ENCODE assay signal across 9 mouse cellular contexts in genomic region chr12:56241735-56242134, GRCm38 (mm10).
DNase-seq lines count a peak whose midpoint lies in the region; ATAC-seq and TF ChIP-seq lines count a peak whose summit lies in the region.
"Had no signal": no experiment of that assay in that cellular context is flagged by ENCODE, and none has a peak within 500 bp of the region (broad histone marks: within the 10 kb centered on the region; RNA-seq: fewer than 3 reads in every experiment).

No protein-coding gene starts in this region.

- H3K4me2 ChIP-seq in midbrain, embryonic 14.5 days (ENCODE audit: low read length), result no peak overlapping the region
- no peak overlapping the region for H3K4me2 ChIP-seq in hindbrain, postnatal 0 days (ENCODE audit: low read depth, low read length)
- H3K4me2 ChIP-seq: heart, embryonic 13.5 days had no signal

- 25% methylated on average over 5 of the region's 5 CpGs for WGBS in midbrain, embryonic 10.5 days
- 17% methylated on average over 5 of the region's 5 CpGs for WGBS in midbrain, embryonic 14.5 days
- 22% methylated on average over 5 of the region's 5 CpGs for WGBS in hindbrain, postnatal 0 days
- WGBS in small intestine, adult 2 months, result 27% methylated on average over 5 of the region's 5 CpGs

- no peak overlapping the region for H3K27ac ChIP-seq in midbrain, embryonic 10.5 days (replicated peaks)
- no peak overlapping the region for H3K27ac ChIP-seq in midbrain, embryonic 14.5 days (replicated peaks; ENCODE audit: low read depth, low read length)
- H3K27ac ChIP-seq in hindbrain, postnatal 0 days, result no peak overlapping the region
- no peak overlapping the region for H3K27ac ChIP-seq in small intestine, adult 2 months (ENCODE audit: insufficient read depth, low read depth, low read length)
- H3K27ac ChIP-seq: heart, embryonic 13.5 days had no signal

- H3K36me3 ChIP-seq in midbrain, embryonic 10.5 days, result no peaks in the 10 kb centered on the region
- no peaks in the 10 kb centered on the region for H3K36me3 ChIP-seq in midbrain, embryonic 14.5 days (ENCODE audit: control insufficient read depth, insufficient read depth, low read length)
- no peaks in the 10 kb centered on the region for H3K36me3 ChIP-seq in hindbrain, postnatal 0 days (ENCODE audit: insufficient read depth, low read length)
- no peaks in the 10 kb centered on the region for H3K36me3 ChIP-seq in small intestine, adult 2 months (ENCODE audit: control insufficient read depth, insufficient read depth, low read length)
- H3K36me3 ChIP-seq: heart, embryonic 13.5 days had no signal

- TF ChIP-seq CTCF in hindbrain, postnatal 0 days (IDR thresholded peaks at IDR 0.05; ENCODE audit: low read depth), result peak; percentile 58
- peak; percentile 6; the same call in 1 of the 2 replicates for TF ChIP-seq CTCF in small intestine, adult 2 months (IDR thresholded peaks at IDR 0.05; ENCODE audit: extremely low read depth, insufficient read length, insufficient replicate concordance, low read depth, low read length)

- H3K27me3 ChIP-seq in midbrain, embryonic 10.5 days (ENCODE audit: low read depth, poor library complexity, severe bottlenecking), result peaks cover 9% of the 10 kb centered on the region
- H3K27me3 ChIP-seq in midbrain, embryonic 14.5 days (ENCODE audit: control insufficient read depth, insufficient read depth, low read length), result no peaks in the 10 kb centered on the region
- H3K27me3 ChIP-seq in hindbrain, postnatal 0 days (ENCODE audit: insufficient read depth, low read length), result no peaks in the 10 kb centered on the region
- no peaks in the 10 kb centered on the region for H3K27me3 ChIP-seq in small intestine, adult 2 months (ENCODE audit: control insufficient read depth, insufficient read depth, low read length)
- H3K27me3 ChIP-seq: heart, embryonic 13.5 days had no signal

- peaks cover 4% of the 10 kb centered on the region for H3K4me1 ChIP-seq in midbrain, embryonic 10.5 days
- no peaks in the 10 kb centered on the region for H3K4me1 ChIP-seq in midbrain, embryonic 14.5 days (ENCODE audit: control insufficient read depth, insufficient read depth, low read length)
- no peaks in the 10 kb centered on the region for H3K4me1 ChIP-seq in hindbrain, postnatal 0 days (ENCODE audit: insufficient read depth, low read length)
- H3K4me1 ChIP-seq in small intestine, adult 2 months (ENCODE audit: control insufficient read depth, insufficient read depth, insufficient read length, low read length), result no peaks in the 10 kb centered on the region

- intact Hi-C loops in left cerebral cortex, postnatal 4 days (cut with DNase I), result no loop called here

- H3K4me3 ChIP-seq in midbrain, embryonic 10.5 days, result no peak overlapping the region
- H3K4me3 ChIP-seq in midbrain, embryonic 14.5 days (replicated peaks; ENCODE audit: low read depth, low read length), result no peak overlapping the region
- no peak overlapping the region for H3K4me3 ChIP-seq in hindbrain, postnatal 0 days (ENCODE audit: low read length)
- no peak overlapping the region for H3K4me3 ChIP-seq in small intestine, adult 2 months (ENCODE audit: low read depth, low read length)
- H3K4me3 ChIP-seq: heart, embryonic 13.5 days had no signal

- H3K9ac ChIP-seq in midbrain, embryonic 14.5 days (replicated peaks; ENCODE audit: low read length), result no peak overlapping the region
- no peak overlapping the region for H3K9ac ChIP-seq in hindbrain, postnatal 0 days (replicated peaks; ENCODE audit: low read length)
- H3K9ac ChIP-seq: heart, embryonic 13.5 days had no signal

- TF ChIP-seq POLR2A in small intestine, adult 2 months (IDR thresholded peaks at IDR 0.05; ENCODE audit: low read depth, low read length), result no peak

- DNase-seq in CD4-positive, CD25-positive, alpha-beta regulatory T cell, adult 2 months (ENCODE audit: low read depth, low spot score), result peak; percentile 22
- DNase-seq in midbrain, embryonic 10.5 days (ENCODE audit: low spot score), result peak; percentile 56
- no peak for DNase-seq in midbrain, embryonic 14.5 days
- peak; percentile 80 for DNase-seq in brain, adult 2 months (ENCODE audit: low read depth, low spot score)
- peak; percentile 50 for DNase-seq in hindbrain, postnatal 0 days (ENCODE audit: low spot score)
- DNase-seq in left cerebral cortex, postnatal 4 days, result peak; percentile 33

- H3K9me3 ChIP-seq in midbrain, embryonic 10.5 days (replicated peaks), result no peaks in the 10 kb centered on the region
- H3K9me3 ChIP-seq in midbrain, embryonic 14.5 days (ENCODE audit: control insufficient read depth, low read length), result no peaks in the 10 kb centered on the region
- no peaks in the 10 kb centered on the region for H3K9me3 ChIP-seq in hindbrain, postnatal 0 days (ENCODE audit: low read length)
- H3K9me3 ChIP-seq: heart, embryonic 13.5 days had no signal

- ATAC-seq in CD4-positive, CD25-positive, alpha-beta regulatory T cell, adult 4 months, result no peak
- no peak for ATAC-seq in midbrain, embryonic 14.5 days (ENCODE audit: low FRiP score, low TSS enrichment)
- ATAC-seq in hindbrain, postnatal 0 days, result no peak
